Mouse (Mus musculus) heart, postnatal 0 days (tissue): ENCODE measurements at regions not wholly inside any gene's neighbourhood (a gene's known extent, or its start where the extent isn't known, plus 50 kb on each side); places are given as distances from the start of the nearest gene placed in this dataset.

ENCODE experiments used
- ATAC-seq: fragments of 200-750 bp; cut with Nextera tagmentation; 2 replicates; pipeline ENCODE4 v1.8.0; 2017; ENCODE audit warnings: low read depth, moderate number of reproducible peaks, moderate library complexity; ENCODE audit not compliant: insufficient read depth
- DNase-seq: peaks from one replicate; pipeline ENCODE4 v3.0.0-alpha.2; 2016; ENCODE audit warnings: low spot score
- H3K27ac ChIP-seq: fragments of 300-500 bp; sonication (generic); 2 replicates; pipeline ENCODE4 v1.5.1; 2014; ENCODE audit warnings: low read depth, mild to moderate bottlenecking
- H3K27me3 ChIP-seq: fragments of 300-500 bp; sonication (generic); 2 replicates; pipeline ENCODE4 v1.6.1; 2014; ENCODE audit warnings: low read length, mixed read lengths; ENCODE audit not compliant: control insufficient read depth, insufficient read depth
- H3K36me3 ChIP-seq: fragments of 300-500 bp; sonication (generic); replicated peaks from 2 replicates; pipeline ENCODE4 v1.6.1; 2014; ENCODE audit warnings: low read length, mixed read lengths; ENCODE audit not compliant: control insufficient read depth, insufficient read depth
- H3K4me1 ChIP-seq: fragments of 300-500 bp; sonication (generic); 2 replicates; pipeline ENCODE4 v1.6.1; 2014; ENCODE audit warnings: antibody characterized with exemption; ENCODE audit not compliant: control insufficient read depth, insufficient read depth
- H3K4me2 ChIP-seq: fragments of 300-500 bp; sonication (generic); 2 replicates; pipeline ENCODE4 v1.6.1; 2014; ENCODE audit warnings: low read depth, mild to moderate bottlenecking, low read length, moderate library complexity
- H3K4me3 ChIP-seq: fragments of 300-500 bp; sonication (generic); 2 replicates; pipeline ENCODE4 v1.5.1; 2014; ENCODE audit warnings: low read depth, low read length
- H3K9ac ChIP-seq: fragments of 300-500 bp; sonication (generic); replicated peaks from 2 replicates; pipeline ENCODE4 v1.6.1; 2014; ENCODE audit warnings: low read depth, low read length, mixed read lengths
- H3K9me3 ChIP-seq: fragments of 300-500 bp; sonication (generic); replicated peaks from 2 replicates; pipeline ENCODE4 v1.6.1; 2016; ENCODE audit warnings: low read length; ENCODE audit not compliant: control insufficient read depth
- CTCF ChIP-seq: IDR thresholded peaks from 2 replicates; pipeline ENCODE4 v1.5.1; 2016; ENCODE audit warnings: antibody characterized with exemption, control low read depth, low read depth
- EP300 ChIP-seq: IDR thresholded peaks from 2 replicates; pipeline ENCODE4 v1.6.1; 2016; ENCODE audit warnings: antibody characterized with exemption, low read depth
- WGBS: fragments of 180-500 bp; shearing (Covaris S2); extraction: QIAGEN DNeasy Blood & Tissue Kit; methylation state at CpG from one replicate; pipeline ENCODE4 v1.1.7; 2014; 5-methylcytosine and 5-hydroxymethylcytosine counted together

DNA sequence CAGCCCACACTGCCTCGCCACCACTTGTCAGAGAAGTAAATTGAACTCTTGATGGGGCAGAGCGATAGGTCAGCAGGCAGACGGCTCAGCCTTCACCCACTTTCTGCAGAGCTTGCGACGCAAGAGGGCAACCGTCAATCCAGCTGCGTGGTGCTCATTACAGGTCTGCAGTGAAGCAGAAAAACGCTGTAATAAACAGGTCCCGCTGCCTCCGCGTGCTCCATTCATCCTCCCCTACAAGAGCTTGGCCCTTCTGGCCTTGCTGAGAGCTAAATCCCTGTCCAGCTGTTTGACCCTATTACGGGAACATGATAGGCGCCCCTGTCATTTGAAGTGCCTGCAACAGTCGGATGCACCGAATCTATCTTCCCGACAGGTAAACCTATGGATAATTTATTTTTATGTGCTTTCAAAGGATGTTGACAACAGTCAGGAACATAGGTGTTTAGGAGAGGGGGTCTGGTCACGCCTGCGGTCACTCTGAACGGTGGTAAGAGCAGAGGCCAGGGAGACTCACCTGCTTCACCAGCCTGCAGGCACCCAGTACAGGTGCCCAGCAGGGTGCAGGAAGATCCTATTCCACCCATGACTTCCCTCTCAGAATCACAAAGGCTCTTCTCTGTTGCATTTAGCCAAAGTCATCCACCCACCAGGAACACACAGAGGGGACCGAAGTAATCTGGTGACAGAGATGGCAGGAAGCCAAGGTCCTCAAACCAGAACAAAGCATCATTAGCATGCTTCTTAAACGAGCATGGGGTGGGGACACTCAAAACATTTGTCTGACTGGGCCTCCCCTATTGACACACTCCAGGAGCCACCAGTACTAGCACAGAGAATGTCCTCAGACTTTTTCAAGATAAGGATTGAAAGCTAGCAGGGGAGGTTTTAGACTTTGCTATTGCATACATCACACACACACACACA, 464.1 kb upstream of the Mgmt start:
- 67% methylated on average over 21 of the region's 21 CpGs for WGBS
- Histone ChIP-seq H3K4me1 (no peaks in the 10 kb centered on the region), H3K27me3 (0 out of 2 replicates have a peak, but pooled peaks cover 25% of the 10 kb centered on the region), H3K9me3 (no peaks in the 10 kb centered on the region), H3K4me3 (no peak overlapping the region), H3K27ac (no peak overlapping the region), H3K9ac (no peak overlapping the region), H3K36me3 (no peaks in the 10 kb centered on the region), H3K4me2 (no peak overlapping the region)
- DNase-seq = peak; percentile 53
- peak; percentile 49; the same call in 1 of the 2 replicates for ATAC-seq
- TF ChIP-seq CTCF = no peak
- TF ChIP-seq EP300 = no peak

DNA sequence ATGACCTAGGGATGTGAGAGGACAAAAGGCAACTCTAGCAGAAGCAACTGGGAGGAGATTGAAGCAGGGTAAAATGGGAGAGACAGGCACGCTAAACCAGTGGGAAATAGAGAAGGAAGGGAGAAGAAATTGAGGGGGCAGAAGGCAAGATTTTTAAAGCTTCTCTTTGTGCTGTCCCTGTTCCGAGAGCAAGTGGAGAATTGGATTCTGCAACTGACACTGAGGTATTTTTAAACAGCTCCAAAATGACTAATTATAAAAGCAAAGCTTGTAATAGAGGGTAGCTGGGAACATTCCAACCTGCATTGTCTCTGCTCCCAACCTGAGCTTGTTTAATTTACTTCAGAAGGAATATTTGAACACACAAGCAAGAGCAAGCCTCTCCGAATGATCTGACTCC, 460.7 kb upstream of the Mgmt start:
- no peaks in the 10 kb centered on the region for H3K9me3 ChIP-seq
- DNase-seq (no peak), ATAC-seq (no peak)
- H3K9ac ChIP-seq = no peak overlapping the region
- H3K36me3 ChIP-seq = no peaks in the 10 kb centered on the region
- no peaks in the 10 kb centered on the region for H3K4me1 ChIP-seq
- H3K4me3 ChIP-seq = no peak overlapping the region
- TF ChIP-seq EP300 (no peak), CTCF (no peak)
- 0 out of 2 replicates have a peak, but pooled peaks cover 22% of the 10 kb centered on the region for H3K27me3 ChIP-seq
- H3K27ac ChIP-seq = no peak overlapping the region
- no peak overlapping the region for H3K4me2 ChIP-seq
- WGBS = 92% methylated on average over 3 of the region's 3 CpGs

DNA sequence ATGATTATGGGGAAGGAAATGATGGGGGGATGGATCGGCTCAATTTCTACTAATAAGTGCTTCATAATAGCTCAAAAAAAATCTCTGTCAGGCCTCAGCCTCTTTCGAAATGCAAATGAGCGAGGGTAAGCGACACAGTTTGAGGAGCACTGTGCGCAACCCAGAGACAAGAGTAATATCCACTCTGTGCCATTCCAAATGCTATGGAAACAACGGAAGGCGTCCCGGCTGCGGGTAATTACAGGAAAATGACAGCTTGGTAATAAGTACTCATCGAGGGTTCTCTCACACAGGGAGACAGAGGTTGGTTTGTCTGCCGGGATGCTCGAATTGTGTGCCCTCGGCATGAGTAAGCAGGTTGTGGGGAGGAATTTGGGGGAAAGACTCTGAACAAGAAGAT, 459.9 kb upstream of the Mgmt start:
- Histone ChIP-seq H3K4me3 (no peak overlapping the region), H3K9ac (no peak overlapping the region), H3K4me1 (no peaks in the 10 kb centered on the region), H3K27ac (no peak overlapping the region), H3K9me3 (no peaks in the 10 kb centered on the region), H3K27me3 (0 out of 2 replicates have a peak, but pooled peaks cover 20% of the 10 kb centered on the region), H3K36me3 (no peaks in the 10 kb centered on the region), H3K4me2 (no peak overlapping the region)
- DNase-seq (no peak), ATAC-seq (no peak)
- 90% methylated on average over 13 of the region's 13 CpGs for WGBS
- TF ChIP-seq CTCF (no peak), EP300 (no peak)

DNA sequence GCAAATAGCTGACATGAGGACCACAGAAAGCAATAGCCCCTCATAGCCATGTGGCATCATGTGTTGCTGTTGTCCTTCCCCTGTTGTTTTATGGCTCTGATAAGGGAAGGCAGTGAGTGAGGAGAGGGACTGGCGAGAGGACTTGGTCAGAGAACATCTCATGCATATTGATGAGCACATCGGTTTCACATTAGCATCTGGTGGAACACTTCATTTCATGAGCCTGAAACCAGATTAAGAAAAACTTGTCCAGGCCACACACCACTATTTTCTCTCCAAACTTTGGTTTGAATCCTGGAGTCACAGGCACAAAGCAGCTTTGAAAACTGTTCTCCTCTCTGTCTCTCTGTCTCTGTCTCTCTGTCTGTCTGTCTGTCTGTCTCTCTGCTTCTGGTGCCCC, 451.0 kb upstream of the Mgmt start:
- Histone ChIP-seq H3K4me2 (no peak overlapping the region), H3K4me1 (no peaks in the 10 kb centered on the region), H3K27ac (no peak overlapping the region), H3K9me3 (no peaks in the 10 kb centered on the region), H3K27me3 (no peaks in the 10 kb centered on the region), H3K9ac (no peak overlapping the region), H3K36me3 (no peaks in the 10 kb centered on the region), H3K4me3 (no peak overlapping the region)
- WGBS = 77% methylated on average over 2 of the region's 2 CpGs
- DNase-seq = no peak
- no peak for TF ChIP-seq CTCF
- TF ChIP-seq EP300 = no peak
- no peak for ATAC-seq

DNA sequence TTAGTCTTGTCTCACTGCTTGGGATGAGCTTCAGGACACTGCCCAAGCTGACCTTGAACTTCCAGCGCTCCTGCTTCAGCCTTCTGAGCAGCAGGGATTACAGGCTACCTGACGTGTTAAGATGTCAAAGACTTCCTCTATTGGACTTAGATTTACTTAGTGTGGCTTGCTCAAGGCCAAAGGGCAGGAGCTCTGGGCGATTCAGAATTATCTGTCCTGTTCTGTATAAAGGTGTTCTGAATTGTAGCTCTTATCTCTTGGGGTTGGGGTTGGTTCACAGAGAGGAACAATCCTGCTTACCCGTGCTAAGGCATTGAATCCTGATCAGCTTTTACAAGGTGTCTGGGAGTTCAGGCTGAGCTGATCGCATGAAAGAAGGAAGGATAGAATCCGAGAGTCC, 449.3 kb upstream of the Mgmt start:
- Histone ChIP-seq H3K27ac (no peak overlapping the region), H3K4me3 (no peak overlapping the region), H3K4me1 (no peaks in the 10 kb centered on the region), H3K9me3 (no peaks in the 10 kb centered on the region), H3K9ac (no peak overlapping the region), H3K36me3 (no peaks in the 10 kb centered on the region), H3K27me3 (no peaks in the 10 kb centered on the region), H3K4me2 (no peak overlapping the region)
- 72% methylated on average over 6 of the region's 6 CpGs for WGBS
- DNase-seq = no peak
- no peak for ATAC-seq
- TF ChIP-seq EP300 (no peak), CTCF (no peak)
